Mouse (Mus musculus): ENCODE data around the gene Trpc7. TPM values are rescaled to one million over a fixed set of nuclear protein-coding genes. Genes with fewer than 3 reads are reported as not detected.

Trpc7 gene
- total RNA-seq, 2 experiments from 2014 or later = not detected

DNA sequence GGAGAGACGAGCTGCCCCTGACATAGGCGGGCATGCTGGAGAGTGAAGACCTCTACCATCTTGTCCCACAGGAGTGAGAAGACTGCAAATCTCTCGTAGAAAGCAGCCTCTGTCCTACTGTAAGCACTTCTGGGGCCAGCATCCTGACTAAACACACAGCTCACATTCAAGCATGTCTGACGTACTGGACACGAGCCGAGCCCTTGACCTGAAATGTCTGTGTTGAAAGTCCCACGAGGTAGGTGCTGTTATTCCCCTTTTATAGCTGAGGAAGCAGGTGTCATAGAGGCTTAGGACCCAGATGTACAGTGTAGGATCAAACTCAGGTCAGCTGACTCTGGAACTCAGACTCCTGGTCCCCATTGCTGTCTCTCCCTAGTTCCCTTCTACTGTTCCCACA lies 146.4 kb downstream of the Trpc7 start:
- DNase-seq (ENCODE audit: low spot score in 2 of 2) = no peak

DNA sequence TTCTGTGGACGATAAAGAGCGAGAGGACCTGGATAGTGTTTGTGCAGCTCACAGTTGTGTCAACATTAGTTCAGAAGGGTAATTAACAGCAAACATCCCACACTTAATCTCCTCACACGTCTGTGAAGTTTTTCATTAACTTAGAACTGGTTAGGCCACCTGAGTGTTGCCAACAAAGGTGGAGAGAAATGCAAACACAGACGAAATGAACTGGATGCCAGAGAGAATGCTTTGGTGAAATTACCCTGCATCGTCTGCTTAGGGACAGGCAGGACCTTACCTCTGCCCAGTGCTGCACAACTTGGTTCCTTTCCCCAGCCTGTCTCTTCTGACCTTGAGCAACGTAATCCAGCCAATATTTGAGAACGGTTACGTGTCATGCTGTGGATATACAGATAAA lies 148.2 kb downstream of the Trpc7 start:
- DNase-seq (ENCODE audit: low spot score in 2 of 2) = no peak

DNA sequence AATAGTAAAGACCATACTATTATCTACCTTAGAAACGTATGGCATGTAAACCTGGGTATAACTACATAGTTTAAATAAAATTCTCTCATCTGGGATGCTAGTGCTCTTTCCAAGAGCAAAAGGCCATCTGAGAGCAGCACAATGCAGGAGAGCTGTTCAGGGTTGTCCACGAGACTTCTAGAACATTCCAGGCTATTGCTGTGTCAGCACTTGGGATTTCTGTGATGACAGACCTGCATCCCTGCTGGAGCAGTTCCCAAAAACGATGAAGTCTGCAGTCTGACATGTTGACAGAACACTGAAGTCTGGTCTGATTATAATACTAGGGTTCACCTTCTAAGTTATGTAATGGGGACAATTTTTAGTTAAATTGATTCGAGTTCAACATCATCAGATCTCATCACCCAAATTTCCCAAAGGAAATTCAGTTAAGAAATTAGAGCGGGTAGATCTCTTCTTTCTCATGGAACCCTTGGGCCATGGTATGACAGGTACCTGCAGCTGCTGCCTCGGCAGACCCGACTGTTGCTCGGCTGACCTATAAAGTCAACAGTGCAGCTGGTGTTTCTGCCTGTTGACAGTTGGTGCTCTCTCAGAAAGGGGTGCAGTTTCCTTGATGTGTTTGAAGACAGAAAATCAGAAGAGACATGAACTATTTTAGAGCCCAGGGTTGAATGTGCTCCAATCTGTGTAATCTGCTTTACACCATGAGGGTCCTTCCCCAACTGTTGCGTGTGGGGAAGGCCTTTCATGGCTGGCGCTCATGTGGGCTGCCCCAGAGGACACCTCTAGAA lies 148.9 kb downstream of the Trpc7 start:
- no peak for DNase-seq (ENCODE audit: low spot score in 2 of 2)

DNA sequence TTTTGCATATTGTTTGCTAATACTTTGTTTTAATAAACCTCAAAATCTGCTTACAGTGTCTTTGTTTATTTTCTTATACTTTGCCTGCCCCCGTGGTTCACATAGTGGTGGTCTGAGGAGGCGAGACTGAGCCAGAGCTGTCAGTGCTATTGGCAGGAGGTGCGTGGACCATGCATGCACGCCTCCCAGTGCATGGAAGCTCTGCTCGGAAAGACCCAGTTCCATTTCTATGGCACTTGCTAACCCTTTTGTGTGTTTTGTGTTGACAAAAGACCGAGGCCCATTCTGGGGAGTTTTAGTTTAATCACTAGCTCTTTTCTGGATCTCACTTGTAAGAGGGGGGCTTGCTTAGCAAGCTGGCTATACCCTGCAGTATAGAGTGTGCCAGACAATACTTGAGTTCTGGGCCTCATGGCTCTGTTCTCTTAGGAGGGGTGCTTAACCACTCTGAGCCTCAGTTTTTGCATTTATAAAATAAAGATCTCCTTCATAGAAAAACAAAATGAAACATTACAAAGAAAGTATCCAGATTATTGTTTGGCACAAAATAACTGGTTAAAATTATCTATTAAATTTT lies 153.4 kb downstream of the Trpc7 start:
- no peak for DNase-seq (ENCODE audit: low spot score in 2 of 2)

DNA sequence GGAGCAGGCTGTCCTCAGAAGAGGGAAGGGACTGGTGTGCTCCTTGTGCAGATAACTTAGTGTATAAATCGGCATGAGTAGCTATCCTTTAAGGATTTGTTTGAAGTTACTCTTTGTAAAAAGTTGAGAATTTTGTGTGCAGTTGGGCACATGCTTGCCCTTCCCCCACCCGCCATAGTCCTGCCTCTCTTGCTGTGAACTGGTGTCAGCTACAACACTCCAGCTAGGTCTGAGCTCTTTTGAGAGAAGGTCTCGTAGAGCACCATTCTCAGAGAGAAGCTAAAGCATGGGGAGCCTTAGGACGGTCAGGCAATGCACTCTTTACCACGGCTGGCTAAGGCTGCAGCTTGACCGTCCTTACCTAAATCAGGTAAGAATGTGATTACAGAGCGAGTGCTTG lies 154.1 kb downstream of the Trpc7 start:
- DNase-seq (ENCODE audit: low spot score in 2 of 2) = no peak

DNA sequence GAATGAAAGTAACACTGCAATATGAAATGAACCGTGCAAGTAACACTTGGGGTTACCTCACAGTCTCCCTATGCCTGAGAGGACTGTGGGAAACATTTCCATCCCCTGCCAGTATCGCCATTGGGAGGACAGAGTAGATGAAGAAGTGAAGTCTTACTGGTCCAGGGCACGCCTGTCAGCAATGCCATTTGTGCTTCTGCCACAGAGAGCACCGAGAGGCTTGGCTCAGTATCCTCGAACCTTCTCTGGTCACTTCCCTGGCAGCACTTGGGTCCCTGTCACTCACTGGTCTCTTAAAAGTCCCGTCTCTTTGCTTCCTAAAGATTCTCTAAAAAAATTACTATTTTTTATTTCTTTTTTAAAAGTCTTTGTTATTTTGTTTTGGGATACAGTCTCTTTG lies 155.3 kb downstream of the Trpc7 start:
- DNase-seq (ENCODE audit: low spot score in 2 of 2) = no peak

DNA sequence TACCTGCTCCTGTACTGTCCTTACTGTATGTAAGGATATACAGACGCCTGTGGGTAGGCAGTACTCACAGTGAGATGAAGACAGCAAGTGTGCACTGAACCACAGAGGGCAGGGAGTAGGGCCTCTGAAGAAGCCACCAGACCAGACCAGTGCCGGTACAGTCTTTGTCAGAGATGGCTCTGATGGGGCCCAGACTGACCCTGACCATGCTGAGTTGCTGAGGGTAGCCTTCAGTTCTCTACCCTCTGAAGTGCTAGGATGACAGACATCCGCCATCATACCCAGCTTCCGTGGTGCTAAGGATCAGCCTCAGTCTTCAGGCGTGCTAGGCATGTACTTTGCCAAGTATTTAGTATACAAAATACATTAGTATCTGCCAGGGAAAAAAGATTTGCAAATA lies 156.2 kb downstream of the Trpc7 start:
- DNase-seq (ENCODE audit: low spot score in 2 of 2) = no peak

DNA sequence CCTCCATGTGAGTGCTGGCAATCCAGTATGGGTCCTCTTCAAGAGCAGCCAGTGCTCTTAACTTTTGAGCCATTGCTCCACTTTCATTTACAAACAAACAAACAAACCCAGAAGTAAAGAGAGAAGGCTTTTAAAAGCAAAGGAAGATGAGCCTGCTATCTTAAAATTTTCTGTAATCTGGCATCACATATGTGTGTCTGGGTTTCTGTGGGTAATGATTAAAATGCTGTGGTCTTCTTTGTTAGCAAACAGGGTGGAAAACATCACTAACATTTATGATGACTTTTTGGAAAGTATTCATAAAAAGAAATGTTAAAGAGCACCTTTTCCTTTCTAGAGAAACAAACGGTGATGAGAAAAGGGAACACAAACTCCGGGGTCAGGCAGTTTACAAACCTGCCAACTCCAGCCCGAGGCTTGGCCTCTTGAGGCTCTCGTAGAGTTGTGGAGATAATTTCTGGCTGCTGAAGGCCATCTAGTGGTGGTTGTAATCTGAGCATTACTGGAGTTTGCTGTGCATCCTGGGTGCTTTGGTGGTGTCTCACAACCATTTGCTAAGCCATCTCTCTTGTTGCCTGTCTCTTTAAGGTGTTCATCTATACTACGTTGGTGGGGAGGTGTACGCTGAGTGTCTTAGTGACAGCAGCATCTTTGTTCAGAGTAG lies 160.4 kb downstream of the Trpc7 start:
- peak in 1 of 2 experiments; percentile 23 for DNase-seq (ENCODE audit: low spot score in 2 of 2)

DNA sequence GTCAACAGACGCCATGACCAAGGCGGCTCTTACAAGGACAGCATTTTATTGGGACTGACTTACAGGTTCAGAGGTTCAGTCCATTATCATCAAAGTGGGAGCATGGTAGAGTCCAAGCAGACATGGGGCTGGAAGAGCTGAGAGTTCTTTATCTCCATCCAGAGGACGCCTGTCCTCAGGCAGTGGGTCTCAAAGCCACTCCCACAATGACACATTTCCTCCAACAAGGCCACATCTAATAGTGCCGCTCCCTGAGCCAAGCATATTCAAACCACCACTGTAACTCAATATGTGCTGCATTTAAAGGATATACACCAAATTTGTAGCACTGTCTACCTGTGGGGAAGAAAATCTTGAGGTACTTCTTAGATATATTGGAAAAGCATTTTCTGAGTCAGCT lies 161.2 kb downstream of the Trpc7 start:
- no peak for DNase-seq (ENCODE audit: low spot score in 2 of 2)

DNA sequence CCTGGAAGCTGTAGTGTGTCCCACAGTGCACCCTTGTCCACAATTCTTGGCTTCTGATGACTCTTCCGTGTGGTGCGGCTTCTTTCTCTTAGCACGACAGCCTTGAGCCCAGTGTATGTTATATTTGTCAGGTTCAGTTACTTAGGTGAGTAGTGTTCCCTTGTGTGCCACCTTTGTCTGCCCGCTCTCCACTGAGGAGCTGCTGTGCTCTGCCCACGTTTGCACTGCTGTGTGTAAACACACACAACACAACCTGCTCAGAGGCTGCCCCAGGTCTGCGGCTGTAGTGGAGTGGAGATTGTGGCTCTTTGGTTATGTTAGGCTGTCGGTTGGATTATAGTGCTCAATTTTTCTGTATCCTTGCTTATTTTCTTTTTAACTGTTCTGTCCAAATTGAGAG lies 166.7 kb downstream of the Trpc7 start:
- no peak for DNase-seq (ENCODE audit: low spot score in 2 of 2)

DNA sequence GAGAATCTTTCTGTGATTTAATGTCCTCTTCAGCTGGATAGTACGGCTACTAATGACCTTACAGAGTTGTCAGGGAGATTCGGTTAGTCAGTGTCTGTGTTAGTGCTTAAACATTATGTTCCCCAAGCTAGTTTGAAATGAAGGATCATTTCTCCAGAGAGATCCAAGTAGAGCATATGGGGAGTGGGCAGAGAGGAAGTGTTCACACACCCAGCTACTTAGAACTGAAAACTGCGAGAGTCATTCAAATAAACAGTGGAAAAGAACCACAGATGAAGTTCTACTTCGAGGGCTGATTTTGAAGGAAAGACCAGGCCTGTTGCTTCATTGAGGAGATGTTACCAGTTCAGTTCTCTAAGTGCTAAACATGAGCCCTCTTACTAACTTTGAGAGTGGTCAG lies 169.2 kb downstream of the Trpc7 start:
- no peak for DNase-seq (ENCODE audit: low spot score in 2 of 2)

Other genes starting within 250 kb of the Trpc7 start
- gene Smad5, start 193.0 kb downstream of the Trpc7 start, total RNA-seq (2021) = 10 to 100 TPM; 47.6 to 52.3 TPM
- gene Gm45623, start 142.2 kb downstream of the Trpc7 start, total RNA-seq (2021) = not detected